Mouse (Mus musculus): ENCODE measurements around the gene Oxct1. TPM values are rescaled to one million over a fixed set of nuclear protein-coding genes. Genes with fewer than 3 reads are reported as not detected.

Gene Oxct1
- polyA plus RNA-seq, 1 experiment = 40.4 TPM

GRCm38 (mm10) chr15:4023747-4024146 lies 2.4 kb upstream of the Oxct1 start:
- no peak overlapping the region for H3ac ChIP-seq (ENCODE audit: control insufficient read depth, insufficient read length)
- no peak overlapping the region for H3K4me2 ChIP-seq (ENCODE audit: low read depth)
- H3K79me2 ChIP-seq (ENCODE audit: control insufficient read depth, insufficient read depth) = peaks cover 9% of the 10 kb centered on the region
- no peaks in the 10 kb centered on the region for H3K36me3 ChIP-seq (ENCODE audit: control insufficient read depth, insufficient read depth)
- no peak for TF ChIP-seq MAX (IDR thresholded peaks at IDR 0.05; ENCODE audit: low read depth)
- TF ChIP-seq REST (IDR thresholded peaks at IDR 0.05; ENCODE audit: insufficient read depth, insufficient read length) = no peak
- TF ChIP-seq E2F4 (IDR thresholded peaks at IDR 0.05; ENCODE audit: insufficient read depth) = no peak
- no peak for TF ChIP-seq CEBPB (IDR thresholded peaks at IDR 0.05; ENCODE audit: insufficient read depth, poor library complexity, severe bottlenecking)
- TF ChIP-seq TCF3 (IDR thresholded peaks at IDR 0.05; ENCODE audit: insufficient read length, low read depth) = no peak
- TF ChIP-seq POLR2A (IDR thresholded peaks at IDR 0.05; ENCODE audit: insufficient read length, low read depth) = no peak
- TF ChIP-seq USF1 (IDR thresholded peaks at IDR 0.05; ENCODE audit: low read depth) = no peak
- no peak for TF ChIP-seq POLR2AphosphoS2 (IDR thresholded peaks at IDR 0.05; ENCODE audit: insufficient read length, low read depth)
- TF ChIP-seq MYOG (IDR thresholded peaks at IDR 0.05; ENCODE audit: control insufficient read depth in 1 of 3, insufficient read depth in 1 of 3, insufficient read length in 2 of 3, low read depth in 2 of 3) = no peak
- no peak for TF ChIP-seq TCF12 (IDR thresholded peaks at IDR 0.05; ENCODE audit: insufficient read depth, poor library complexity, severe bottlenecking)
- TF ChIP-seq SRF (IDR thresholded peaks at IDR 0.05; ENCODE audit: control insufficient read depth, insufficient read length, low read depth) = no peak
- no peak for TF ChIP-seq MYOD1 (IDR thresholded peaks at IDR 0.05; ENCODE audit: control insufficient read depth in 1 of 3, insufficient read length in 2 of 3, low read depth in 2 of 3)
- no peak overlapping the region for H3K4me3 ChIP-seq
- H3K27me3 ChIP-seq (ENCODE audit: control insufficient read depth, insufficient read depth, insufficient read length) = no peaks in the 10 kb centered on the region

DNA sequence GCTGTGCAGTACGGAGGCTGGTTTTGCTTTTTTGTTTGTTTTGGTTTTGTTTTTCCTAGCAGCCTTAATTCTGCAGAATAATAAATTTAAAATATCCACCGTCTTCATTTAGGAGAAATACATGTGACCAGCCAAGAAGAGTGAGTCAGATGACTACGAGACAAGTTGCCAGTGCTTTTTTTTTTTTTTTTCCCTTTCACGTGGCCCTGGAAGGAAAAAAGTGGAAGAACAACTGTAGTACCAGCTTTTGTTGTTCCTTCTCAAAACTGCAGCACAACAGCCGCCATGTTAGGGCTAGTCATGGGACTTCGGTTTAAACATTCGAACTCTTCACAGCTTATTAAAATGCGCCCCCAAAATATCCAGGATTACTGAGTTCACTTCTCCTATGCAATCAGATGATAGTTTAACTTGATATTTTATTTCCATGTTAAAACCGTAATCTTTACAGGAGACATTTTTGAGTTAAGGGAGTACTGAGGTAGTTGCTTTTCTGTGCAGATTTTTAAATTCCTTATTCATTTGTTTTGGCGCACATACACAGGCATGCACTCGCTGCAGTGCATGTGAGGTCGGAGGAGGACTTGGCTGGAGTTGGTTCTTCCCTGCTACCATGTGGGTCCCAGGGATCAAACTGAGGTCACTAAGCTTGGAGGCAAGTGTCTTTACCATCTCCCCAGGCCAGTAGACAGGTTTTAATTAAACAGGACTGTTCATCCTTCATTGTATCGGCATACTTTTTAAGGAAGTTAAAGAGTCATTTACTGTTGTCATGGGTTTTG lies 1.3 kb upstream of the Oxct1 start:
- H3K4me3 ChIP-seq = no peak overlapping the region
- no peaks in the 10 kb centered on the region for H3K36me3 ChIP-seq (ENCODE audit: control insufficient read depth, insufficient read depth)
- H3K4me2 ChIP-seq (ENCODE audit: low read depth) = no peak overlapping the region
- H3K79me2 ChIP-seq (ENCODE audit: control insufficient read depth, insufficient read depth) = peaks cover 9% of the 10 kb centered on the region
- no peaks in the 10 kb centered on the region for H3K27me3 ChIP-seq (ENCODE audit: control insufficient read depth, insufficient read depth, insufficient read length)
- H3ac ChIP-seq (ENCODE audit: control insufficient read depth, insufficient read length) = no peak overlapping the region
- TF ChIP-seq MYOD1 (IDR thresholded peaks at IDR 0.05; ENCODE audit: control insufficient read depth in 1 of 3, insufficient read length in 2 of 3, low read depth in 2 of 3) = no peak
- peak; percentile 61 for TF ChIP-seq USF1 (IDR thresholded peaks at IDR 0.05; ENCODE audit: low read depth)
- no peak for TF ChIP-seq TCF3 (IDR thresholded peaks at IDR 0.05; ENCODE audit: insufficient read length, low read depth)

DNA sequence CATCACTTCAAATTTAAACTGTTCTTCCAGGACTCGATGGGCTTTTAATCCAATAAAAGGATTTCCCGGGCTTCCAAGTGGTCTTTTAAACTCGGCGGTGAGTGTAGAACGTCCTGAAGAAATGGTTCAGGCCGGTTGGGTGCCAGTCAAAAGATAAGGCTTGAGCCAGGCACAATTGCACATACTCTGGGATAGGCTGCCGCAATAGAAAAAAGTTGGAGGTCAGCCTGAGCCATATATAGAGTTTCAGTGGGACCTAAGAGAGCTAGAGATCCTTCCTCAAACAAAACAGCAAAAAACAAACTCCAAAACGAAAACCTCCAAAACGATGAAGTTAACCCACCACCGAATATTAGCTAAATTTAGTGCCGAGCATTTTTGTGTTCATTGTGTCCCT lies 677 bp upstream of the Oxct1 start:
- peaks cover 9% of the 10 kb centered on the region for H3K79me2 ChIP-seq (ENCODE audit: control insufficient read depth, insufficient read depth)
- TF ChIP-seq POLR2A (IDR thresholded peaks at IDR 0.05; ENCODE audit: insufficient read length, low read depth) (no peak), MYOG (IDR thresholded peaks at IDR 0.05; ENCODE audit: control insufficient read depth in 1 of 3, insufficient read depth in 1 of 3, insufficient read length in 2 of 3, low read depth in 2 of 3) (no peak), TCF3 (IDR thresholded peaks at IDR 0.05; ENCODE audit: insufficient read length, low read depth) (no peak), SRF (IDR thresholded peaks at IDR 0.05; ENCODE audit: control insufficient read depth, insufficient read length, low read depth) (no peak), E2F4 (IDR thresholded peaks at IDR 0.05; ENCODE audit: insufficient read depth) (no peak), USF1 (IDR thresholded peaks at IDR 0.05; ENCODE audit: low read depth) (no peak), POLR2AphosphoS2 (IDR thresholded peaks at IDR 0.05; ENCODE audit: insufficient read length, low read depth) (no peak), TCF12 (IDR thresholded peaks at IDR 0.05; ENCODE audit: insufficient read depth, poor library complexity, severe bottlenecking) (no peak), REST (IDR thresholded peaks at IDR 0.05; ENCODE audit: insufficient read depth, insufficient read length) (no peak)
- peak overlapping the region; percentile 99 for H3K4me2 ChIP-seq (ENCODE audit: low read depth)
- H3ac ChIP-seq (ENCODE audit: control insufficient read depth, insufficient read length) = no peak overlapping the region
- no peaks in the 10 kb centered on the region for H3K27me3 ChIP-seq (ENCODE audit: control insufficient read depth, insufficient read depth, insufficient read length)
- H3K36me3 ChIP-seq (ENCODE audit: control insufficient read depth, insufficient read depth) = no peaks in the 10 kb centered on the region
- H3K4me3 ChIP-seq = peak overlapping the region; percentile 45

DNA sequence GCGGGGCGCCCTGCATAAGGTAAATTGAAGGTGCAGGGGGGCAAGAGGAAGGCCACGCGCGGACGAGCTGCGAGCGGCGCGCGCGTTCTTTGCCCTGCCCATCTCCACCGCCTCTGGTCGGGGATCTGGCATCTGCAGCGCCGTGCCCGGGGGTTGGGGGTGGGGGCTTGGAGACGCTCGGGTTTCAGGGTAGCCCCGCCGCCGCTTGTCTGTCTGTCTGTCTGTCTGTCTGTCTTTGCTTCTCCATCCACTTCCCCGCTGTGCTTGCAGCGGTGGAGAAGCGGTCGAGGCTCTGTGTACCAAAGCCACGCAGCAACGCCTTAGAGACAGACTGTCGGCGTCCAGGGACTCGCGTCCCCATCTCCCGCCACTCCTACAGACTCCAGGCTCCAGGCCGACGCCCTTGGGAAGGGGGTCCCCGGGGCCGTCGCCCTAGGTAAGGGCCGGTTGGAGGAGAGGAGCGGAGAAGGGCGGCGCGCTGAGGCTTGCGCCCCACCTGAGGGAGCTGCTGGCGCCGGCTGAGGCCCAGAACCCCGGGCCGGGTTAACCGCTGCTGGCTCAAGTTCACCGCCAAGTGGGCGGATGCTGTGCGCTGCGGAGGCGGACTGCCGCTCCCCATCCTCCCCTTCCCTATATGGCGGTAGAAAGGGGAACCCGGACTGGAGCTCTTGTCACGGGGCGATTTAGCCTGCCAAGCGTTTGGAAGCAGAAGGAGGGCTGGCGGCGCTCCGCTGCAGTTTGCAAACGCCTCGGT lies 825 bp downstream of the Oxct1 start:
- Histone ChIP-seq H3ac (ENCODE audit: control insufficient read depth, insufficient read length) (peak overlapping the region; percentile 44), H3K4me3 (peak overlapping the region; percentile 45), H3K27me3 (ENCODE audit: control insufficient read depth, insufficient read depth, insufficient read length) (no peaks in the 10 kb centered on the region), H3K79me2 (ENCODE audit: control insufficient read depth, insufficient read depth) (peaks cover 9% of the 10 kb centered on the region), H3K4me2 (ENCODE audit: low read depth) (peak overlapping the region; percentile 99), H3K36me3 (ENCODE audit: control insufficient read depth, insufficient read depth) (no peaks in the 10 kb centered on the region)
- TF ChIP-seq TCF3 (IDR thresholded peaks at IDR 0.05; ENCODE audit: insufficient read length, low read depth) (no peak), TCF12 (IDR thresholded peaks at IDR 0.05; ENCODE audit: insufficient read depth, poor library complexity, severe bottlenecking) (no peak), SRF (IDR thresholded peaks at IDR 0.05; ENCODE audit: control insufficient read depth, insufficient read length, low read depth) (peak; percentile 87), MAX (IDR thresholded peaks at IDR 0.05; ENCODE audit: low read depth) (no peak), E2F4 (IDR thresholded peaks at IDR 0.05; ENCODE audit: insufficient read depth) (peak; percentile 4), MYOG (IDR thresholded peaks at IDR 0.05; ENCODE audit: control insufficient read depth in 1 of 3, insufficient read depth in 1 of 3, insufficient read length in 2 of 3, low read depth in 2 of 3) (peak in 1 of 3 experiments; percentile 39), POLR2A (IDR thresholded peaks at IDR 0.05; ENCODE audit: insufficient read length, low read depth) (peak; percentile 57)
